Mouse (Mus musculus): ENCODE data around the gene Hs1bp3. TPM values are rescaled to one million over a fixed set of nuclear protein-coding genes. Genes with fewer than 3 reads are reported as not detected.

The Hs1bp3 gene
- 11.3 and 11.4 TPM in 2 replicates for polyA plus RNA-seq (2016; fragmentation: Nextera tagmentation; extraction: Ambion mirVana)

GRCm38 (mm10) chr12:8313270-8313771 is at the start of gene Hs1bp3:
Gene Hs1bp3, plus strand, starts transcription at chr12:8313432.
- Histone ChIP-seq H3K4me3 (peak within 1 kb of the TSS; percentile 56), H3K4me2 (replicated peaks) (peak within 1 kb of the TSS; percentile 66), H3K36me3 (0 out of 2 replicates have a peak, but pooled peaks cover 5% of the 10 kb centered on the region), H3K9me3 (no peaks in the 10 kb centered on the region), H3K9ac (replicated peaks) (peak within 1 kb of the TSS; percentile 59), H3K27ac (replicated peaks) (no peak within 1 kb of the TSS), H3K27me3 (peaks cover 41% of the 10 kb centered on the region), H3K4me1 (0 out of 2 replicates have a peak, but pooled peaks cover 4% of the 10 kb centered on the region)
- under 1% methylated on average over 38 of the region's 38 CpGs for WGBS
- ATAC-seq (ENCODE audit: low FRiP score, low read depth) = peak; percentile 88

GRCm38 (mm10) chr12:8266311-8266710 is 46.9 kb upstream of the Hs1bp3 start:
- Histone ChIP-seq H3K9me3 (no peaks in the 10 kb centered on the region), H3K27me3 (no peaks in the 10 kb centered on the region), H3K36me3 (peaks cover 4% of the 10 kb centered on the region; the same call in 1 of the 2 replicates), H3K27ac (replicated peaks) (no peak overlapping the region), H3K9ac (replicated peaks) (no peak overlapping the region), H3K4me2 (replicated peaks) (no peak overlapping the region), H3K4me3 (no peak overlapping the region), H3K4me1 (no peaks in the 10 kb centered on the region)
- no peak for ATAC-seq (ENCODE audit: low FRiP score, low read depth)
- 93% methylated on average over 7 of the region's 7 CpGs for WGBS

GRCm38 (mm10) chr12:8269627-8270026 is 43.6 kb upstream of the Hs1bp3 start:
- no peak overlapping the region for H3K27ac ChIP-seq (replicated peaks)
- H3K9ac ChIP-seq (replicated peaks) = no peak overlapping the region
- H3K4me1 ChIP-seq = no peaks in the 10 kb centered on the region
- ATAC-seq (ENCODE audit: low FRiP score, low read depth) = no peak
- no peaks in the 10 kb centered on the region for H3K27me3 ChIP-seq
- 95% methylated on average over 11 of the region's 11 CpGs for WGBS
- H3K4me2 ChIP-seq (replicated peaks) = no peak overlapping the region
- peaks cover 4% of the 10 kb centered on the region; the same call in 1 of the 2 replicates for H3K36me3 ChIP-seq
- H3K9me3 ChIP-seq = no peaks in the 10 kb centered on the region
- H3K4me3 ChIP-seq = no peak overlapping the region

GRCm38 (mm10) chr12:8271405-8271804 is 41.8 kb upstream of the Hs1bp3 start:
- Histone ChIP-seq H3K27me3 (no peaks in the 10 kb centered on the region), H3K4me3 (no peak overlapping the region), H3K4me1 (no peaks in the 10 kb centered on the region), H3K4me2 (replicated peaks) (no peak overlapping the region), H3K27ac (replicated peaks) (no peak overlapping the region), H3K36me3 (peaks cover 5% of the 10 kb centered on the region; the same call in 1 of the 2 replicates), H3K9ac (replicated peaks) (no peak overlapping the region), H3K9me3 (no peaks in the 10 kb centered on the region)
- WGBS = 78% methylated on average over 2 of the region's 2 CpGs
- ATAC-seq (ENCODE audit: low FRiP score, low read depth) = no peak

GRCm38 (mm10) chr12:8273471-8274171 is 39.6 kb upstream of the Hs1bp3 start:
- Histone ChIP-seq H3K4me2 (replicated peaks) (no peak overlapping the region), H3K27ac (replicated peaks) (no peak overlapping the region), H3K9ac (replicated peaks) (no peak overlapping the region), H3K27me3 (no peaks in the 10 kb centered on the region), H3K36me3 (peaks cover 11% of the 10 kb centered on the region; the same call in 1 of the 2 replicates), H3K4me3 (no peak overlapping the region), H3K9me3 (no peaks in the 10 kb centered on the region), H3K4me1 (no peaks in the 10 kb centered on the region)
- 90% methylated on average over 6 of the region's 6 CpGs for WGBS
- ATAC-seq (ENCODE audit: low FRiP score, low read depth) = no peak

- 91% methylated on average over 4 of the region's 4 CpGs for WGBS
- no peak overlapping the region for H3K4me2 ChIP-seq (replicated peaks)
- no peak overlapping the region for H3K27ac ChIP-seq (replicated peaks)
- H3K9ac ChIP-seq (replicated peaks) = no peak overlapping the region
- no peaks in the 10 kb centered on the region for H3K4me1 ChIP-seq
- no peaks in the 10 kb centered on the region for H3K27me3 ChIP-seq
- H3K4me3 ChIP-seq = no peak overlapping the region
- H3K9me3 ChIP-seq = no peaks in the 10 kb centered on the region
- 0 out of 2 replicates have a peak, but pooled peaks cover 7% of the 10 kb centered on the region for H3K36me3 ChIP-seq
- no peak for ATAC-seq (ENCODE audit: low FRiP score, low read depth)
These were observed 37.8 kb upstream of the Hs1bp3 start for GRCm38 (mm10) chr12:8275424-8275823.

GRCm38 (mm10) chr12:8281225-8282017 is 31.8 kb upstream of the Hs1bp3 start:
- Histone ChIP-seq H3K27me3 (no peaks in the 10 kb centered on the region), H3K9me3 (no peaks in the 10 kb centered on the region), H3K9ac (replicated peaks) (no peak overlapping the region), H3K27ac (replicated peaks) (no peak overlapping the region), H3K36me3 (peaks cover 16% of the 10 kb centered on the region; the same call in 1 of the 2 replicates), H3K4me3 (no peak overlapping the region), H3K4me2 (replicated peaks) (no peak overlapping the region), H3K4me1 (no peaks in the 10 kb centered on the region)
- WGBS = 84% methylated on average over 15 of the region's 15 CpGs
- no peak for ATAC-seq (ENCODE audit: low FRiP score, low read depth)

- H3K9me3 ChIP-seq = no peaks in the 10 kb centered on the region
- H3K4me2 ChIP-seq (replicated peaks) = no peak overlapping the region
- H3K36me3 ChIP-seq = peaks cover 13% of the 10 kb centered on the region; the same call in 1 of the 2 replicates
- peaks cover 3% of the 10 kb centered on the region; the same call in 1 of the 2 replicates for H3K27me3 ChIP-seq
- H3K9ac ChIP-seq (replicated peaks) = no peak overlapping the region
- no peak overlapping the region for H3K27ac ChIP-seq (replicated peaks)
- 72% methylated on average over 3 of the region's 3 CpGs for WGBS
- H3K4me1 ChIP-seq = 0 out of 2 replicates have a peak, but pooled peaks cover 7% of the 10 kb centered on the region
- H3K4me3 ChIP-seq = no peak overlapping the region
- no peak for ATAC-seq (ENCODE audit: low FRiP score, low read depth)
These were observed 25.3 kb upstream of the Hs1bp3 start for GRCm38 (mm10) chr12:8287970-8288369.

GRCm38 (mm10) chr12:8289099-8289498 is 24.1 kb upstream of the Hs1bp3 start:
- H3K4me1 ChIP-seq = 0 out of 2 replicates have a peak, but pooled peaks cover 7% of the 10 kb centered on the region
- no peak overlapping the region for H3K9ac ChIP-seq (replicated peaks)
- H3K9me3 ChIP-seq = no peaks in the 10 kb centered on the region
- WGBS = 74% methylated on average over 6 of the region's 6 CpGs
- H3K27me3 ChIP-seq = peaks cover 11% of the 10 kb centered on the region; the same call in 1 of the 2 replicates
- ATAC-seq (ENCODE audit: low FRiP score, low read depth) = no peak
- no peak overlapping the region for H3K4me3 ChIP-seq
- no peak overlapping the region for H3K27ac ChIP-seq (replicated peaks)
- H3K36me3 ChIP-seq = peaks cover 5% of the 10 kb centered on the region; the same call in 1 of the 2 replicates
- no peak overlapping the region for H3K4me2 ChIP-seq (replicated peaks)

GRCm38 (mm10) chr12:8289499-8289898 is 23.7 kb upstream of the Hs1bp3 start:
- WGBS = 89% methylated on average over 8 of the region's 8 CpGs
- no peak for ATAC-seq (ENCODE audit: low FRiP score, low read depth)
- Histone ChIP-seq H3K4me3 (no peak overlapping the region), H3K4me2 (replicated peaks) (no peak overlapping the region), H3K36me3 (peaks cover 5% of the 10 kb centered on the region; the same call in 1 of the 2 replicates), H3K4me1 (0 out of 2 replicates have a peak, but pooled peaks cover 7% of the 10 kb centered on the region), H3K27me3 (peaks cover 12% of the 10 kb centered on the region; the same call in 1 of the 2 replicates), H3K27ac (replicated peaks) (no peak overlapping the region), H3K9ac (replicated peaks) (no peak overlapping the region), H3K9me3 (no peaks in the 10 kb centered on the region)

- Histone ChIP-seq H3K4me1 (0 out of 2 replicates have a peak, but pooled peaks cover 7% of the 10 kb centered on the region), H3K27ac (replicated peaks) (no peak overlapping the region), H3K9me3 (no peaks in the 10 kb centered on the region), H3K36me3 (peaks cover 5% of the 10 kb centered on the region; the same call in 1 of the 2 replicates), H3K9ac (replicated peaks) (no peak overlapping the region), H3K27me3 (peaks cover 29% of the 10 kb centered on the region), H3K4me2 (replicated peaks) (no peak overlapping the region), H3K4me3 (no peak overlapping the region)
- 52% methylated on average over 15 of the region's 15 CpGs for WGBS
- peak; percentile 64 for ATAC-seq (ENCODE audit: low FRiP score, low read depth)
These were observed 21.9 kb upstream of the Hs1bp3 start for GRCm38 (mm10) chr12:8291157-8291853.
